Mouse (Mus musculus): ENCODE results near the gene Adgrb2. TPM values are rescaled to one million over a fixed set of nuclear protein-coding genes. Genes with fewer than 3 reads are reported as not detected.

Gene Adgrb2
- polyA plus RNA-seq, 1 experiment from 2014 or later, result 12.9 TPM

DNA sequence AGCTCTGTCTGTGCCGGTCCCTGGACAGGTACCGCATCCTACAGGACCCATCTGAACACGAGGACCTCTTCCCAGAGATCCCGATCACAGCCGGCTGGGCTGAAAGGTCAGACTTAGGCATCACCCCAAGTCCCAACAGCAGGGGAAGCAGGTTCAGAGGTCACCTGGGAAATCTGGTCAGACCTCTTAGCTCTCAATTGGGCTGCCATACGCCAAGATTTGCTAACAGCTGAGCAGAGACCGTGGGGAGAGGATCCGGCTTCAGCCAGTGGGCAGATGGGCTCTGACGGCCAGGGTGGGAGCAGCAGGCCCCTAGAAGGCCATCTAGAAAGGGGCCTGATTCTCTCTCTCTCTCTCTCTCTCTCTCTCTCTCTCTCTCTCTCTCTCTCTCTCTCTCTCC is 10.4 kb upstream of the Adgrb2 start:
- no peak overlapping the region for H3K9ac ChIP-seq (replicated peaks)
- ATAC-seq (replicated peaks), result no peak
- WGBS, result 64% methylated on average over 9 of the region's 9 CpGs
- no peak overlapping the region for H3K27ac ChIP-seq (replicated peaks)
- no peak overlapping the region for H3K4me3 ChIP-seq
- H3K27me3 ChIP-seq, result no peaks in the 10 kb centered on the region; the same call in 1 of the 2 replicates
- H3K4me1 ChIP-seq, result peaks cover 39% of the 10 kb centered on the region
- H3K9me3 ChIP-seq, result no peaks in the 10 kb centered on the region
- no peak overlapping the region for H3K4me2 ChIP-seq (replicated peaks)
- no peaks in the 10 kb centered on the region for H3K36me3 ChIP-seq

DNA sequence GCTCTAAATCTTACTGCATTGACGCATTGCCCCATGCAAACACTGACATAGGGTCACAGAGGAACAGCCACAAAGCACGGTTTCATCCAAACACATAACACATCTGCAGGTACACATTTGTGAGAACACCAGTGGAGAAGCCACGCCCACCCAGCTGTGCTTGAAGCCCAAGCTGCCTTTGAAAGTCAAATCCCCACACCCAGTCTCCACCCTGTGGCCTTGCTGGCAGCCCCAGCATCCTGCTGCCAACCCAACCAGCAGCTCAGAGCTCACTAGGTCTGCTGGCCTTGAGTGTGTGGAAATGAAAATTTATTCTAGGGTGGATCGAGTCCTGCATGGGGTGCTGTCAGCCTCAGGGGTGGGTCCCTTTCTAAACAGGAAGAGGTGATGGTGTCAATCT is 7.4 kb upstream of the Adgrb2 start:
- ATAC-seq (replicated peaks), result no peak
- Histone ChIP-seq H3K9ac (replicated peaks) (no peak overlapping the region), H3K4me2 (replicated peaks) (no peak overlapping the region), H3K27ac (replicated peaks) (no peak overlapping the region), H3K4me3 (no peak overlapping the region), H3K36me3 (no peaks in the 10 kb centered on the region), H3K27me3 (no peaks in the 10 kb centered on the region; the same call in 1 of the 2 replicates), H3K9me3 (no peaks in the 10 kb centered on the region), H3K4me1 (peaks cover 29% of the 10 kb centered on the region)
- WGBS, result 78% methylated on average over 4 of the region's 4 CpGs

DNA sequence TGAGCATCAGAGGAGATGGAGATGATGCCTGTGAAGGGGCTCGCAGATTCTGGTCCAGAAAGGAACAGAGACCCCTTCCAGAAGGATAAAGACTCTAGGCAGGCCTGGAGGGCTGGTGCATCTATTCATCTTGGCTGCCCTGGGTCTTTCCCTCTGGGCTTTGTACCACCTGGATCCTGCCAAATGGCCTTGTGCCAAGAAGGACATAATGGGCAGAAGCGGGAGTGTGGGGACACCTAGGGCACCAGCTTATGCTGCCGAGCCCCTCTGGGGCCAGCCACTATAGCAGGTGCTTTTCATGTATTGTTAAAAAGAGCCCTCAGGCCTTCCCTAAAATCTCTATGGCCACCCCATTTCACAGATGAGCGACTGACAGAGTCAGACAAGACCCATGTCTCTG is 6.4 kb upstream of the Adgrb2 start:
- Histone ChIP-seq H3K4me3 (no peak overlapping the region), H3K9me3 (no peaks in the 10 kb centered on the region), H3K4me1 (peaks cover 29% of the 10 kb centered on the region), H3K27me3 (no peaks in the 10 kb centered on the region), H3K9ac (replicated peaks) (no peak overlapping the region), H3K4me2 (replicated peaks) (no peak overlapping the region), H3K27ac (replicated peaks) (no peak overlapping the region), H3K36me3 (no peaks in the 10 kb centered on the region)
- ATAC-seq (replicated peaks), result no peak
- 40% methylated on average over 4 of the region's 4 CpGs for WGBS

DNA sequence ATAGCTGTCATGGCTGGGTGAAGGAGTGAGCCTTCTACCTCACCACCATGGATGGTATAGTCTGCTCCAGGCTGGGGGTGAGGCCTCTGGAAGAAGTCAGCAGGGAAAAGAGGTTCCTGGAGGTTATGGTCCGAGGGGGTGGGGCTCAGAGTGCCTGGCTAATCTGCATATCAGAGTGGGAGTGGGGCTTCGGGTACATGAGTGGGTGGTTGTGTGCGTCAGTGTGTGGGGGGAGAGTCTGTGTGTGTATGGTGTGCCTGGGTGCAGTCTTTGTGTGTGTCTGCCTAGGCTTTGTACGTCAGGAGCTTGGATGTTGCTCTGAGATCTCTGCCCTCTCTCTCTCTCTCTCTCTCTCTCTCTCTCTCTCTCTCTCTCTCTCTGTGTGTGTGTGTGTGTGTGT is 5.7 kb upstream of the Adgrb2 start:
- Histone ChIP-seq H3K9ac (replicated peaks) (no peak overlapping the region), H3K4me1 (peaks cover 34% of the 10 kb centered on the region), H3K4me2 (replicated peaks) (no peak overlapping the region), H3K4me3 (no peak overlapping the region), H3K9me3 (no peaks in the 10 kb centered on the region), H3K36me3 (no peaks in the 10 kb centered on the region), H3K27me3 (no peaks in the 10 kb centered on the region), H3K27ac (replicated peaks) (no peak overlapping the region)
- no peak for ATAC-seq (replicated peaks)
- 67% methylated on average over 4 of the region's 4 CpGs for WGBS

DNA sequence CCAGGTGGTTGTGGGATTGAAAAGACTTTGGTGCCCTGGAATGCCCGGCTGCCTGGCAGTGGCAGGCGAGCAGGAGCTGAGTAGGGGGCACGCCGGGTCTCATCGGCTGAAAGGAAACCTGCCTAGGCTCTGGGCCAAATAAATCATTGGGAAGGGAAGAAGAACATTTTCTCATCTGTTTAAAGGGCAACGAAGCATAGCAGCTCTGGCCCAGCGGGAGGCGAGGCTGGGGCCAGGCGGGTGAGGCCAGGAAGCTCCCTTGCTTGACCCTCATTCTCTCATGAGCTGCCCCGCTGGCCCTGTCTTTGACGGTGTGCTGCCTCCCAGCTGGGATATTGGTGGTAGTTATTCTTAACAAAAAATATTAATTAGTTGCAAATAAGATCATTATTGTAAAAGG is 3.0 kb upstream of the Adgrb2 start:
- no peaks in the 10 kb centered on the region for H3K9me3 ChIP-seq
- ATAC-seq (replicated peaks), result no peak
- WGBS, result 31% methylated on average over 11 of the region's 11 CpGs
- H3K4me3 ChIP-seq, result no peak overlapping the region
- H3K36me3 ChIP-seq, result no peaks in the 10 kb centered on the region
- no peaks in the 10 kb centered on the region for H3K27me3 ChIP-seq
- H3K27ac ChIP-seq (replicated peaks), result no peak overlapping the region
- H3K9ac ChIP-seq (replicated peaks), result no peak overlapping the region
- H3K4me2 ChIP-seq (replicated peaks), result no peak overlapping the region
- H3K4me1 ChIP-seq, result peaks cover 55% of the 10 kb centered on the region

DNA sequence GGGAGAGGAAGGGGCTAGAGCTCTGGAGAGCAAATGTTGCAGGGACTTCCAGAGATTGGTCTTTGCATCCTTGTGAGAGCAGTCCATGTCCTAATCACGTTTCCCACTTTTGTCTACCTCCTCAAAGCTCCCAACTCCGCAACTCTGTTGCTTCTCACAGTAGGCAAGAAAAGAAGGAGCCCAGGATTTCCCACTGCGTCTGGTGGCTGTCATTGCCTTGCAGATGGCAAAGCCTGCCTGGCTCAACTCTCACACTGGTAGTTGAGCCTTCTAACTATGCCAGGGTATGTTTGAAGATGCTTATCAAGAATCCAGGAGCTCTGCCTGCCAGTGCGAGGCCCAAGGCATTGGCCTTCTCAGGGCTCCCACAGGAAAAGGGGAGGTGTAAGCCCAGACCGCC is 1.6 kb upstream of the Adgrb2 start:
- no peak overlapping the region for H3K4me2 ChIP-seq (replicated peaks)
- H3K27ac ChIP-seq (replicated peaks), result peak overlapping the region; percentile 81
- no peak overlapping the region for H3K4me3 ChIP-seq
- no peaks in the 10 kb centered on the region for H3K27me3 ChIP-seq
- 19% methylated on average over 5 of the region's 5 CpGs for WGBS
- no peak overlapping the region for H3K9ac ChIP-seq (replicated peaks)
- H3K4me1 ChIP-seq, result peaks cover 69% of the 10 kb centered on the region
- H3K9me3 ChIP-seq, result no peaks in the 10 kb centered on the region
- ATAC-seq (replicated peaks), result no peak
- H3K36me3 ChIP-seq, result no peaks in the 10 kb centered on the region

DNA sequence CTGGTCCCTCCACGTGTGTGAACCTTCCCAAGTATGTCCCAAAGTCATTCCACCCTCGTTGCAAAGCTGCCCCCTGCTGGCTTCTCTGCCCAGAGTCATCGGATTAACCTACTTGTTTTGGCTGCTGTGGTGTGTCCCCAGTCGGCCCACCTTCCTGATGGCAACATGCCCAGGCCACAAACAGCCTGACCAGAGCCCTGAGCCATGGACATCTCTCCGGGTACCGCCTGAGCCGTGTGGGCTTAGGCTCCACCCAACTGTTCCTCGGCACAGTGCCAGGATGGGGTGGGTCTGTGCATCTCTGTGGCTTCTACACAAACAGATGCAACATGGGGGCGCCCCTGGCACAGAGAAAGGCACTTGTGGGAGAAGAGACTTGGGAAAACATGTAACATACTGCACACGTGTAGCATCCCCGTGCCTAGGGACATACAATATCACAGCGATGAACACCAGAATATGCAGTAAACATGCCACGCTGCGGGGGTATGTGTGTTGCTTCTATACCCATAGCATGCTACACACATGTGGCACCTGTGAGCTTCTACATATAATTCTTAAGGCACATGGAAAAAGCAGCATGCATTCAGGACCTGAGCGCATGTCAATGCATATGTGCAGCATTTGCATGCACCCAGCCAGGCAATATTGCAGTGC is 778 bp upstream of the Adgrb2 start:
- Histone ChIP-seq H3K27ac (replicated peaks) (peak overlapping the region; percentile 81), H3K4me2 (replicated peaks) (peak overlapping the region; percentile 72), H3K36me3 (no peaks in the 10 kb centered on the region), H3K4me3 (peak overlapping the region; percentile 88), H3K9ac (replicated peaks) (peak overlapping the region; percentile 93), H3K27me3 (no peaks in the 10 kb centered on the region), H3K4me1 (peaks cover 73% of the 10 kb centered on the region), H3K9me3 (no peaks in the 10 kb centered on the region)
- 3% methylated on average over 15 of the region's 15 CpGs for WGBS
- peak; percentile 47 for ATAC-seq (replicated peaks)

DNA sequence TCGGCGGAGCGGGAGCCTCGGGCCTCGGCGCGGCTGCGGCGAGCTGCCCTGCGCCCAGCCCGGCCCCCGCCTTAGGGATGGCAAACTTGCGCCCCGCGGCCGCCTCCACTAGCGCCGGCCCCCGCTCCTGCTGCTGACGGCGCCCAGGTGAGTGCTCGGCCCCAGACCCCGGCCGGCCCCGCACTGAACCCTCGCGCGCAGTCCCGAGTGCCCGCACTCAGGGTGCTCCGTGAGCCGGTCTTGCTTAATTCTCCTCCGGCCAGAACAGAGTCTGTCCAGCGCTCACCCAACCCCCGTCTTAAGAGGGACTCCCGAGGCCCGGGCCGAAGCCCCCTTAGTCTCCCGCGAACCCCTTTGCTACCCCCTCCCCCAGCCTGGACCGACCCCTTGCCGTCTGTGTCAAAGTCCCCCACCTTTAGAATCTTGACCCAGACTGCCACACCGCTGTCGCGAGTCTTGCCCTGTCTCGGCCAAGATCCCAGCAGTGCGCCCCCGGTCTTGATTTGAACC is 546 bp downstream of the Adgrb2 start:
- peak overlapping the region; percentile 93 for H3K9ac ChIP-seq (replicated peaks)
- H3K4me1 ChIP-seq, result peaks cover 84% of the 10 kb centered on the region
- no peaks in the 10 kb centered on the region for H3K9me3 ChIP-seq
- under 1% methylated on average over 29 of the region's 48 CpGs for WGBS
- no peaks in the 10 kb centered on the region for H3K36me3 ChIP-seq
- no peaks in the 10 kb centered on the region for H3K27me3 ChIP-seq
- H3K27ac ChIP-seq (replicated peaks), result peak overlapping the region; percentile 81
- ATAC-seq (replicated peaks), result no peak
- peak overlapping the region; percentile 88 for H3K4me3 ChIP-seq
- H3K4me2 ChIP-seq (replicated peaks), result peak overlapping the region; percentile 72

DNA sequence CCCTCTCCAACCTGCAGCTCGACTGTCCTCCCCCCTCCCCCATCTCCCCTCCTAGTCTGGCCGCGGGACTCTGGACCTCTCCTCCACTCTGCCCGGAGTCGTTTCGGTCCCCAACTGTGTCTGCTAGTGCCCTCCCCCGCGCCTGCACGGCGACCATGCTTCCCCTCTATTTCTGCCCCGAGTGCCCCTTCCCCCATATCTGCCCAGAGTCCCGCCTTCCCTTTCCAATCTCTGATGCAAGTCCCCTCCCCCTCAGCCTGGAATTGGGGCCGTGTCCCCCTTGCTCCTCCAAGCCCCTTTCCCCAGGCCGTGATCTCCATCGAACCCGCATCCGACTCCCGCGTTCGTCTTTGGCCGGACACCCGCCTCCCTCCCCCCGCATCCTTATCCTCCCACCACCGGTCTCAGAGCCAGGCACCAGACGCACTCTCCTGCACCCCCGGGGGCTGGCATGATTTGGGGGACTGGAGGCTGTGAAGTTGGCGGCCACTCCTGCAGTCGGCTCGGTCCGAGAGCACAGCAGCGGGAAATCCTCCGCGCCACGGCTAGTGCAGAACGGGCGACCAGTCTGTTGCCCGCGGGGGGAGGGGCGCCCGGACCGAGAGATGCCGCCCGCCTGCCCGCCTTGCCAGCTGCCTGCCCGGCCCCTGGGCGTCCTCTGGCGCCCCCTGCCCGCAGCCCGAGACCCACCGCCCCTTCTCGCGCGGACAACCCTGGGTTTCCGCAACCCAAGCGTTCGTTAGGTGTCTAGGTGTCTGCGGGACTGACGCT is 1.2 kb downstream of the Adgrb2 start:
- ATAC-seq (replicated peaks), result peak; percentile 23

DNA sequence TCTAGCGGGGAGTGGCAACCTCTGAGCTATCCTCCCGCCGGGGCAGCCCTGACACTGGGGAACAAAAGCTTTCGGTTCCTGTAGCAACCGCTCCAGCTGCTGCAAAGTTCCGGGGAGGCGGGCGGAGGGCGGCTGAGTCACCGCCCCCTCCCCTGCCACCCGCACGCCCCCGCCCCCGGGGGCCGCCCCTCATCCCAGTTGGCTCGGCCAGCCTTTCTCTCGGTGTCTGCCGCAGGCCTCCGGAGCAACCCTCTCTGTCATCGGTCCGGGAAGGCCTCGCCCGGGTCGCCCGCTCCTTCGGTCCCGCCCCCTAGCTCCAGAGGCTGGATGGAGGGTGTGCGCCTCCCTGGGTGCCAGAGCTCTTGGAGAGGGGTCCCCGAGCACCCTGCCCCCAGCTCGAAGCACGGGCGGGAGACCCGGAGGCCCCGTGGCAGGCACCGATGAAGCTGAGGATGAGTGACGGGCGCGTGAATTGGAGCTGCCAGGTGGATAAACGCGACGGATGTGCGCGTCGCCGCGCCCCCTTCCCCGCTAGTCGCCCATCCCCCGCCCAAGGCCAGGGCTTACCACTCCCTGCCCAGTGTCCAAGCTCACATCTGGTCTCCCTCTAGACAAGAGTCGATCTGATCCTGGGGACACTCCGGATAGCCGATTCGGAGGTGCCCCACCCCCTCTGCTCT is 3.3 kb downstream of the Adgrb2 start:
- H3K36me3 ChIP-seq, result peaks cover 6% of the 10 kb centered on the region
- H3K27ac ChIP-seq (replicated peaks), result peak overlapping the region; percentile 34
- ATAC-seq (replicated peaks), result 0 out of 2 replicates have a peak, but pooled peaks have one; percentile 1
- peak overlapping the region; percentile 72 for H3K4me2 ChIP-seq (replicated peaks)
- no peaks in the 10 kb centered on the region for H3K9me3 ChIP-seq
- H3K4me3 ChIP-seq, result peak overlapping the region; percentile 88
- H3K9ac ChIP-seq (replicated peaks), result peak overlapping the region; percentile 53
- under 1% methylated on average over 53 of the region's 53 CpGs for WGBS
- peaks cover 79% of the 10 kb centered on the region for H3K4me1 ChIP-seq
- H3K27me3 ChIP-seq, result no peaks in the 10 kb centered on the region

More for the DNA sequence above, 1.2 kb downstream of the Adgrb2 start:
- H3K4me2 ChIP-seq (replicated peaks), result peak overlapping the region; percentile 72
- peak overlapping the region; percentile 88 for H3K4me3 ChIP-seq
- under 1% methylated on average over 58 of the region's 58 CpGs for WGBS
- peak overlapping the region; percentile 93 for H3K9ac ChIP-seq (replicated peaks)
- no peaks in the 10 kb centered on the region for H3K36me3 ChIP-seq
- no peaks in the 10 kb centered on the region for H3K9me3 ChIP-seq
- peaks cover 88% of the 10 kb centered on the region for H3K4me1 ChIP-seq
- no peaks in the 10 kb centered on the region for H3K27me3 ChIP-seq
- H3K27ac ChIP-seq (replicated peaks), result peak overlapping the region; percentile 81

DNA sequence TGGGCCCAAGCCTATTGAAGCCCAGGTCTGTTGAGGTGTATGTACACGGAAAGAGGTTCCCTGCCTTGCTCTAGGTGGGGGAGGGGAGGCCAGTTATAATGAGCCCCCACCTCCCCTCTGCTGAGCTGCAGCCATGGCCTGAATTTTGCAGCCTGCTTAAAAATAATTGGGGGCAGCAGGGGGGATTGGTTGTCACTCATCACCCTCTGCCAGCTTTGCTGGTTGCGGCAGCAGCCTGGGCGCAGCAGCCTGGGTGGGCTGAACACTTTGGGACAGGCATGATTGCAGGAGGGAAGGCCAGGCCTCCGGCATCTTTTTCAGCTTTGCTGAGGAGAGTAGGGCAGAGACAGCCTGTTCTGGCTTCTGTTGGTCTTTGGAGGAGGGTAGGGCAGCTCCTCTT is 5.3 kb downstream of the Adgrb2 start:
- no peak overlapping the region; the same call in 1 of the 2 replicates for H3K9ac ChIP-seq (replicated peaks)
- no peak overlapping the region for H3K4me2 ChIP-seq (replicated peaks)
- H3K36me3 ChIP-seq, result peaks cover 8% of the 10 kb centered on the region
- H3K9me3 ChIP-seq, result no peaks in the 10 kb centered on the region
- no peak for ATAC-seq (replicated peaks)
- peaks cover 83% of the 10 kb centered on the region for H3K4me1 ChIP-seq
- H3K4me3 ChIP-seq, result no peak overlapping the region
- WGBS, result 28% methylated on average over 4 of the region's 4 CpGs
- H3K27ac ChIP-seq (replicated peaks), result 0 out of 2 replicates have a peak overlapping the region, but pooled peaks have one; percentile 36
- no peaks in the 10 kb centered on the region for H3K27me3 ChIP-seq

DNA sequence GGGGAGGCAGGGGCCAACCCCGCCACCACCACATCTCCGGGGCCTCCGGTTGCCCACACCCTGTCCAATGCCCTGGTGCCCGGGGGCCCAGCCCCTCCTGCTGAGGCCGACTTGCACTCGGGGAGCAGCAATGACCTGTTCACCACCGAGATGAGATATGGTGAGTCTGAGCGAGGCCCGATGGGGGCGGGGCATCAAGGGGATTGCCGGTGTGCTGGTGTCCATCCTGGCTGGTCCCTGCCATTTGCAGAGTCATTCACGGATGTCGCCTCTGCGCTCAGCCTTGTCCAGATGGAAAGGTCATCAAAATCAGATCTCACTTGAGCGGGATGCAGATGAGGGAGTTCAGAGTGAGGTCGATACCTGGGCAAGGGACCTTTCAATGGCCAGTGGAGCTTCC is 8.1 kb downstream of the Adgrb2 start:
- H3K9me3 ChIP-seq, result no peaks in the 10 kb centered on the region
- peaks cover 8% of the 10 kb centered on the region for H3K36me3 ChIP-seq
- WGBS, result 88% methylated on average over 16 of the region's 16 CpGs
- H3K4me1 ChIP-seq, result peaks cover 69% of the 10 kb centered on the region
- ATAC-seq (replicated peaks), result no peak
- H3K9ac ChIP-seq (replicated peaks), result no peak overlapping the region
- H3K4me3 ChIP-seq, result no peak overlapping the region
- no peak overlapping the region for H3K4me2 ChIP-seq (replicated peaks)
- H3K27me3 ChIP-seq, result no peaks in the 10 kb centered on the region
- H3K27ac ChIP-seq (replicated peaks), result no peak overlapping the region

Measured in forebrain, embryonic 15.5 days (tissue).